Mouse (Mus musculus): ENCODE measurements around the gene Plk5.
"Not testable (repeated sequence)": the region's sequence is repeated elsewhere in the genome, so short reads cannot be mapped to it uniquely, and the experiment has no call there.

The Plk5 gene

GRCm38 (mm10) chr10:80331636-80332524 lies 24.4 kb upstream of the Plk5 start:
- no peak for DNase-seq

DNA sequence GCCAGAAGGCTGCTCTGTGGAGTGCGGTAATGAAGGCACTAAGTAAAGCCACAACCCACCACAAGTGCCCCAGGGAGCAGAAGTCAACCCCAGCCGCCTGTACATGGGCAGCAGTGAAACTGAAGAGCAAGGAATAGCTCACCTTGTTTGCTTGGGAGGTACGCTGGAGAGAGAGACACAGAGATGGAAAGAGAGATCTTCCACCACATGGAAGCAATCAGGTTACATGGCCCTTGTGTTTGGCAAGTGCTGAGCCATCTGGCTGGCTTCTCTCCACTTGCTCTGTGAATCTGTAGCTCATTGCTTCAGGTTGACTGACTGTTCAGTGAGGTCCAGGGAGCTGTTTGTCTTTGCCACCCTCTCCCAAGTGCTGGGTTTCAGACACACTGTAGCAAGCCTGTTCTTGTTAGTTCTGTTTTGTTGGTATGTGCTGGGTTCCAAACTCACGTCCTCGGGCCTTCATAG lies 23.7 kb upstream of the Plk5 start:
- no peak for DNase-seq

DNA sequence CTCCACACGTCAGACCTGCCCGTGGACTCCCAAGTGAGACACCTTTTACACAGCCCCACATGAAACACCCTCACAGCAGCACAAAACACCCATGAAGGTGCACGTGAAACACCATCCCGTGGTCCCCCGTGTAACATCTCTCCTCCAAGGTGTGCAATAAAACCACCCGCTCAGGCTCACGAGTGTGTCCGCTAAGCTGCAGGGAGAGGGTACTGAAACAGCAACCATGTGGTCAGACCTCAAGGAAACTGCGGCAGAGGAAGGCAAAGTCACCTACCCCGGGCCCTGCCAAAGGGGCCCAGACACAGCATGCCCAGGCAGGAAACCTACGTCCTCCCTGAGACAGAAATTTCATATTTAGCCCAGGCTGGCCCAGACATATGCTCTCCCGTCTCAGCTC lies 20.0 kb upstream of the Plk5 start:
- DNase-seq = no peak

DNA sequence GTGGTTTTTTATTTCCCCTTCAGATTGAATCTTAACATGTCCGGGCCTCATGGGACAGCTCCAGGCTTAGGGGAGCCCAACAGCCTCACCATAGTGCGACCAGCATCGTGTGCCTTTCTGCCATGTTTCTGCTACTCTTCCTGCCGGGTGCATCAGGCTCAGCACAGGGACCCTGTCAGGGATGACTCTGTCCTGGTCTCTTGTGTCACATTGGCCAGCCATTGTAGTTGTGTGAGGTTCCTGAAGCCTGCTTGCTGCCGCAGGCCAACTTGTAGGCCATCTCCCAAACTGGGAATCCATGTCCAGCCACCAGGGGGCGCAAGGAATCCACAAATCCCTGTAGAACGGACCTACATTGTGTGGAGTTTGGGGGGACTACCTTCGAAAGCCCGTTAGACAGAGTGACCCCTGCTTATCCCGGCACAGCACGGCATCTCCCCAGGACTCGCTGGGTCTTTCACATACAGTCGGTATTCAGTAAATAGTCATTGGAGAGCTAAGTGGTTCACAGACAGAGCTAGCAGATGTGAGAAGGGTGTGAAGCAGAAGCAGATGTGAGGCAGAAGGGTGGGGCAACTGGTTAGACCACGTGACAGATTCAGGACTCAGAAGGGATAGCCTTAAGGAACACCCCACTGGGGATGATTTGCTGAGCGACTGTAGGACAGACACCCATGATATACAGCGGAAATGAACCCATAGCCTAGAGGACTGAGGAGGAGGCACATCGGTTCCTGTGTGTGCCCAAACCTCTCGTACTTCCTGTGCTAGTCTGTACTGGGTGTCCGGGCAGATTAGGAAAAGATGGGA lies 16.1 kb upstream of the Plk5 start:
- DNase-seq = peak; percentile 90

DNA sequence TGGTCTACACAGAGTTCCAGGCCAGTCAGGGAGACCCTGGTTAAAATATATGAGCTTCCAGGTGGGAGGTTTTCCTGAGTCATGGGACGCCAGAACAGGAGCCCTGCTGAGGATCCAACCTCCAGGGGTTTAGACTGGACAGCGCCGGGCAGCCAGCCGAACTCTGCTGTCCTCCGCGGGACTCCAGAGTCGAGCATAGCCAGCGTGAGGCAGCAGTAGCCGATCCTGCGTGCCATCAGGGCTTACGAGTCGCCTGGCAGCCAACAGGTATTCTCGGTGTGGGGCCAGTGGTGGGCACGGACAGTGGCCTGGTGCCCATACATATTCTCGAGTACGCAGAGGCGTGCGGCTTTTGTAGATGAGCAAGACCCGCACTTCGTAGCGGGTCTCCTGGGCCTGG lies 15.2 kb upstream of the Plk5 start:
- DNase-seq = no peak

- no peak for DNase-seq
Observed at GRCm38 (mm10) chr10:80341491-80342304, 14.6 kb upstream of the Plk5 start.

DNA sequence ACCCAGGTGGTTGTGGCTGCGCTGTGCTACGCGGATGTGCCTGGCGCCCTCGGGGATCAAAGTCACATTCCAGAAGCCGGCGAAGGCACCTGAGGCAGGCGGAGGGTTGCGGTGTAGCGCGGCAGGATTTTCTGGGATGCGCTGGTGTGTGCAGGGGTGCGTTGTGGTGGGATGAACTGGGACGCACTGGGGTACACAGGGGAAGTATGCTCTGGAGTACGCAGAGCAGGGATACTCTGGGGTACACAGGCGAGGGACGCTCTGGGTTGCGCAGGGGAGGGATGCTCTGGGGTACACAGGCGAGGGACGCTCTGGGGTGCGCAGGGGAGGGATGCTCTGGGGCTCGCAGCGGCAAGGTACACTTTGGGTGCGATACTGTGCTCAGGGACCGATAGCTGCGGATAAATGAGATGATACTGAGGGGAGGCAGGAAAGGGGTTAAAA lies 13.9 kb upstream of the Plk5 start:
- DNase-seq = no peak

- peak; percentile 54 for DNase-seq
Observed at GRCm38 (mm10) chr10:80342749-80343424, 13.4 kb upstream of the Plk5 start.

DNA sequence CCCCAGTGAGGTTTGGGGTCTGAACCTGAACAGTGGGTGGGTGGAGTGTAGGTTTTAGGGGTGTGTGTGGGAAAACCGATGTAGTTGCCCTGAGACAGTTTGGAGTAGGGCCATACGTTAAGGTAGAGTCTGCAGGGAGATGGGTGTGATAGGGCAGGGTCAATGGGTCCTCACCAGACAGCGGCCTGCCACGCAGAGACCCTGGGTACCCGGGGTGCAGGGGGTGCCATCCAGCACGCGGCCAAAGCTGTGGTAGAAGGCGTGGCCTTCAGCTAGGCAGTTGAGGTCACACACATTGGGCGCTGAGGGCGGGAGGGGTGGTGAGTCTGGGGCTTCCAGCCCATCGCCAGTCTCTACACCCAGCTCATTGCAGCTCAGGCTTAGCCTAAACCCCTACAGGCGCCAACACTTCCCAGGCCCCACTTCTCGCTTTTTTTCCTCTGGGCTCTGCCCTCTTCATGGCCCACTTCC lies 12.8 kb upstream of the Plk5 start:
- DNase-seq = no peak

- DNase-seq = peak; percentile 38
Observed at GRCm38 (mm10) chr10:80344131-80344661, 12.1 kb upstream of the Plk5 start.

- DNase-seq = peak; percentile 55
Observed at GRCm38 (mm10) chr10:80345122-80345521, 11.1 kb upstream of the Plk5 start.

- not testable (repeated sequence) for DNase-seq
Observed at GRCm38 (mm10) chr10:80345929-80346328, 10.3 kb upstream of the Plk5 start.

DNA sequence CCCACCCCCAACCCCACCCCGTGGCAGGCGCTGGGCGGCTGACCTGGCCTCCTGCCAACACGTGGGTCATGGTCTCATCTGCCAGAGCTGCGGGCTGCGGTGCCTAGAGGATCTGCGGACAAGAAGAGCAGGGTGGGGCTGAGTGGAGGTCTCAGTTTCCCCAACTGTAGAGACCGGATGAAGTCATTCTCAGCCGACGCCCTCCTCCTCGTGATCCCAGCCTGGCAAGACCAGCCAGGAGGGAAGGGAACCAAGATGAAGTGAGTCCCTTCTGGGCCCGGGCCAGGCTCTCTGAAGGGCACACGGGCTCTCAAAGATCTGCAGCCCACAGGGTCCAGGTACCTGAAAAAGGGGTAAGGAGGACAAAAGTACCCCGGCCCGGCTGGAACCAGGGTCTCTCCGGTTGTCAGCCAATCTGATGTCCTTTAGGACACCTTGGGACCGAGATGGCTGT lies 8.7 kb upstream of the Plk5 start:
- no peak for DNase-seq

- DNase-seq = peak; percentile 65
Observed at GRCm38 (mm10) chr10:80348244-80348781, 7.9 kb upstream of the Plk5 start, which contains the start of gene Adamtsl5. Gene Adamtsl5, minus strand, starts transcription at chr10:80348412.

- no peak for DNase-seq
Observed at GRCm38 (mm10) chr10:80348981-80349380, 7.3 kb upstream of the Plk5 start.

DNA sequence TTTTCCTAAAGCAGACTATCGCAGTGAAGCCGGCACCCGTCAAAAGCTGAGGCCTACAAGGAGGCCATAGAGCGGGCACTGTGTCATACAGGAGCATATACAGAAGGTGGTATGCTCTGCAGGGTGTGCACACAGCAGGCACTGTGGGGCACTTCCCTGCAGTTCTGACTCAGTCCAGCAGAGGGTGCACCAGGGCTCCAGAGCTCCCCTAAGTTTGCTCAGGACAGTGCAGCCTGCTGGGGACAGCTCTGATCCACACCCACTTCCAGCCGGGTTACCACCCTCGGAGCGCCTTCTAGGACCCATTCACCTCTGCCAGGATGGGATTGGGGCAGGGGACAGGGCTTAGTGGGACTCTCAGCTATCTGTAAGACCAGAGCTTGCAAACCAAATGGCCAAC lies 6.0 kb upstream of the Plk5 start:
- peak; percentile 94 for DNase-seq

- no peak for DNase-seq
Observed at GRCm38 (mm10) chr10:80351896-80352295, 4.4 kb upstream of the Plk5 start.

DNA sequence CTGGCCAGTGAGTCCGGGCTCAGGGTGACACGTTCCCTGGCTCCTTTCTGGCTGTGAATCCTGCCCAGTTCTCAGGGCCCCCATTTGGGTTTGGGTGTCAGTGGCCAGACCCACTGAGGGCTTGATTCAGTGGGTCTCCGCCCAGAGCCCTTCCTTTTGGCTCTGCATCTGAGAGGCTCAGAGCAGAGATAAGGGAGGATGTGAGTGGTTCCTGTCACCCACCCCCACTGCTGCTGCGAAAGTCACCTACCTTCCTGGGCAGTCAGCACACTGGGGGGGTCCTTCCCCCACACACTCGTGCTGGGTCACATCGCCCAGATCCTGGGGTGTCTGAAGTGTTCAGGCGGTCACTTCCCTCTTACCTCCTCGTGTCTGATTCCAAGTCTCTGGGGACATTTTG lies 3.5 kb upstream of the Plk5 start:
- DNase-seq = no peak

DNA sequence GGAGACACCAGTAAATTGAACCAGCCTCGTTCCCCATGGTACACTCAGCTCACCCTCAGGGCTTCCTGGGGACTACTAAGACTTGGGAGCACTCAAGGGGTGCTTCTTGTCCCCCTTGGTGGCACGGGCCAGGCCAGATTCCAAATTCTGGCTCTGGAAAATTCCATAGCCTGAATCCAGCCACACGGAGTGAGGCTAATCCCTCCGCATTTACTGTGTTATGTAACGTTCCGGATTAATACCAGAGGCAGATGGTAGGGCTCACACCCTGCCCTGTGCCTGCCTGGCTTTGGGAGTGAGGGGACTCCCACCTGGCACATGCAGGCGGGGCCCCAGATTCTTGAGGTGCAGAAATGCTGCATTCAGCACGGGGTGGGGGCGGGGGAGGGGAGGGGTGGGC lies 828 bp upstream of the Plk5 start:
- DNase-seq = no peak

DNA sequence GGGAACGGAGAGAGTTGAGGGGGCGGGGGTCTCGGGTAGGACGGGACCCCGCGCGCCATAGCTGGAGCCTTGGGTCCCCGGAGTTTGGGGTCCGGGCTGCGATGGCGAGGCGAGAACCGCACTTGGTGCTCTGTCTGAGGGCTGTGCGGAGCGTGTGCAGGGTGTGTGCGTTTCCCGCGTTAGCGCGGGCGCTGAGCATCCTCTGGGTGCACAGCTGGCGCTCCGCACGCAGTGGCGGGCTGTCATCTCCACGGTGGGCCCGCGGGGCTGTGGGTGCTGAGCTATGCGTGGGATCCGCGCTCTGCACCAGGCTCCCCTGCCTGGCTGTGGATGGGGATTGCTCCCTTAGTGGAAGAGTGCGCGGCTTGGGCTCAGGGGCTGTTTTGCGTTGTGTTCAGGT lies 478 bp downstream of the Plk5 start:
- no peak for DNase-seq

GRCm38 (mm10) chr10:80357336-80357735 lies 1.1 kb downstream of the Plk5 start:
- no peak for DNase-seq

Data from lung, postnatal 14 days (tissue).